Mouse (Mus musculus): ENCODE data around the gene Ccp110.

The Ccp110 gene

DNA sequence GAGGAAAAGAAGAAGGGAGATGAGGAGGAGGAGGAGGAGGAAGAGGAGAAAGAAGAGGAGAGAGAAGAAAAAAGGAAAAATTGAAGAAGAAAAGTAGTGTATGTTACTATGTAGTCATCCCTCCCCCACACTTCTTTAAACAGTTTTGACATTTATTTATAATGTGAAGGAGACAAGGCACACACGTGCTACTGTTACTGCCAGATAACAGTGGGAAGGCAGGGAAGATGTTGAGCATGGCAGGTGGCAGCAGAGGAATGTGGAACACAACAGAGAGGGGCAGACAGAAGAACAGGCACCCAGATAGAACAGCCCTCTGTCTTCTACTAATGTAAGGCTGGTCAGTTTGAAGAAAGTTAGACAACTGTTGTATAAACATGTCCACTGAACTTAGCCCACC is 57.3 kb downstream of the Ccp110 start:
- DNase-seq, result no peak

DNA sequence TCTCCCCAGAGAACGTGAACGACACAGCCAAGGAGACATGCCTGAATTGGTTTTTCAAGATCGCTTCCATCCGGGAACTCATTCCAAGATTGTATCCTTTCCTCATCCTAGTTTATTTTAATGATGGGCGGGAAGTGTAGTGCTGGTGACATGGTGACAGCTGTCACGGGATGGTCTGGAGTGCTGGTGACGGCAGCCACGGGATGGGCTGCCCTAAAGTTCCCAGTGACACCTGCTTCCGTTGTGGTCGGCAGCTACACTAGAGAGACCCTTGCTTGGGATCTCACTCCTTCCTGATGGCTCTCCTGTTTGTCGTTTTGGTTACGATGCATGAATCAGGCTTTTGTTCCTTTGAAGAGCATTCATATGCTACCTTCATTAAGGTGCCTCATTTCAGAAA is 60.7 kb downstream of the Ccp110 start:
- DNase-seq, result no peak

DNA sequence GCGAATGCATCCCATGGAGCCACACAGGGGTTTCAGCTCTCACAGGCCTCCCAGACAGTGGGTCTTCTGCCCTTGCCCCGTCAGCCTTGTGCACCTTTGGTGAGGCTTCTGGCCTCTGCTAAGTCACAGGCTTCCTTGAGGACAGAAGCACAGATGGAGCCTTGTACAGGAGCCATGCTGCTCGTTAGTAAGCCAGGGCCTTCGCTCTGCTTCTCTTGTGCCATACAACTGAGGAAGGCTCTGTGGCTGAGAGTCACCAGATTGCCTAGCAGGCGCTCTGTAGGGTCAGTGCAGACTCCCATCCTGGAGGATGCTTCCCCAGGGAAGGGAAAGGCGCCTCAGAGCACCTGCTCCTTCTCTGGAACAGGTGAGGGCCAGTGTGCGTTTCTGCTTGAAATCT is 63.6 kb downstream of the Ccp110 start:
- DNase-seq, result peak in 1 of 2 experiments; percentile 45

DNA sequence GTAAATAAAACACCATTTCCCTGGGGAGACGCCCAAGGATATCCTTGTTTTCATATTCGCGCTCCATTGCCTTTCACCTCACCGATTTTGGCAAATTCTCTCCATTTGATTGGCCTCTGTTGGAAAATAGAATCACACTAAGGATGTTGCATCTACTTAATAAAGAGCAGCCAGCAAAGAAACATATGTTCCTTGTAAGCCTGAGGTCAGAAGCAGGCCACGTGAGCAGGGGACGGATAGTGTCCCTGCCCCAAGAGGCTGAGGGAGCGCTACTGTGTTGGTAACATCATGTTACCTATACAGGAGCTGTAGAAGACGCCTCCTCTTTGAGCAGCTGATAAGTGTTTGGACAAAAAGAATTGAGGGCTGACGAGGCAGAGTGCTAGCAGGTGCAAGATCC is 64.1 kb downstream of the Ccp110 start:
- DNase-seq, result no peak

DNA sequence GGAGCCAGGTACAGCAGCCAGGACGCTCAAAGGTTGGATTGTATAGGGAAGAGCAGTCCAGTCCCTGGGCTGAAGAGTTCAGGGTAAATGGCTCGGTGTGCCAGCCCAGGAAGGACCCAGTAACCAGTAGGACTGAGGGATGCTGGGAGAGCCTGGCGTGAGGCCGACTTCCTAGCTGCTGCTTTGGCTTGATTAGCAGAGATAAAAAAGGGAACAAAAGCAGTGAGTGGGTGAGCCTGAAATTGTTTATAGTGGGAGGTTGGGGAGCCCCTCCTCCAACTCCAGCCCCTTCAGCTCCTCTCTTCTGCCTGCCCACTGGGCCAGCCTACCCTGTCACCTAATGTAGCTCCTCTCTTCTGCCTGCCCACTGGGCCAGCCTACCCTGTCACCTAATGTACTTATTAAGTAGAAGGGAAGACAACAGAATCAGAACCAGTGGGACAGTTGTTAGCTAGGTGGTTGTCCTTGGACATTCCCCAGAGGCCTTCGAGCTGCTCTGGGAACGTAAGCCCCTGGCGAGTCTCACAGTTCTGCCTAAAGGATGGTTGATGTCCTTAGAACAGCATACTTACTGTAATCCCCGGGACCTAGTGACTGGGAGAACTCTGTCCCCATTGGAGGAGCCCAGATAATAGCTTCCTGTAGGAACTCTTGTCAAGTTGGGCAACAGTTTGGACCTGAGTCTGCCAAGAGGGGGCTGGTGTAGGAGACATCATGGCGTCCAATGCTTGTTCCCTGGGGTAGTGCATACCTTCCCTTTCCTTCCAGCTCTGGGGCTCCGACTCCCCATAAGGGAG is 65.4 kb downstream of the Ccp110 start:
- peak; percentile 44 to 53 for DNase-seq

DNA sequence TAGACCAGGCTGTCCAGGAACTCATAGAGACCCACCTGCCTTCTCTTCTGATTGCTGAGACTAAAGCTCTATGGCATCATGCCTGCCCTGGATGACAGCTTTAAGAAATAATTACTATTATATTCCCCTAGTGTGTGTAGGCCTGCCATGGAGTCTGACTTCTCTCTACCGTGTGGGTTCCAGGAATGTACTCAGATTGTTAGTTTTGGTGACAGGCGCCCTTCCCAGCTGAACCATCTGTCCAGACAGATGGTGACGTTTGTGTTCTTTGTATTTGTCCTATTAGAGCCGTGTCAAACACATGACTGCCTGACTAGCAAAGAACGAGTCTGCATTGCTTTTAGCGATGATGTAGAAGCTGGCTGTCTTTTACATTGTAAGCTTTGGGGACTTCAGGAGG is 66.2 kb downstream of the Ccp110 start:
- peak; percentile 62 to 81 for DNase-seq

DNA sequence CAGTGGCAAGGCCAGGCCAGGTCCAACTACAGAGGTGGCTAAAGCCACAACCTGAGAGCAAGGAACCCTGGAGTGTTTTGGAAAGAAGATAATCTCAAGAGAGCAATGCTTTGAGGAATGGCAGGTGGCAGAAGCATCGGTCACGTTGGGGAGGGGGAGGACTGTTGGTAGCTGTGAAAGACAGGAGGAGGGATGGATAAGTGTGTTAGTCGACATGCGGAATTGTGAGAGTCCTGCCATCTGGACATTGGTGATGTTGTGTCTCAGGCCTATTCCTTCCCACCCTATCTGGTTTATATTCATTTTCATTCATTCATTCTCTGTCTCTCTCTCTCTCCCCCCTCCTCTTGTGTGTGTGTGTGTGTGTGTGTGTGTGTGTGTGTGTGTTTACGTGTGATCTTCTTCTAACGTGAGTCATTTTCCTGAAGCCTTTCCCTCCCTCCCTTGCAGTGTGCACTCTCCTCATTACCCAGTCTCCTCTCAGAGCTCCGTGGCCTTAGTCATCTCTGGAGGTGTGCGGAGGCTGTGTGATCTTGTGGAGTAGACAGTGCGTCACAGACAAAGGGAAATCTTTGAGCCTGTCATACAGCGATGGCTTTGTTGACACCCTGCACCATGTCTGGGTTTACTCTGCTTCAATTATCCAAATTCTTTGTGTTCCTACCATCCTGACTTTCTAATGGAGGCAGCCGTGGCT is 71.1 kb downstream of the Ccp110 start:
- DNase-seq, result no peak

DNA sequence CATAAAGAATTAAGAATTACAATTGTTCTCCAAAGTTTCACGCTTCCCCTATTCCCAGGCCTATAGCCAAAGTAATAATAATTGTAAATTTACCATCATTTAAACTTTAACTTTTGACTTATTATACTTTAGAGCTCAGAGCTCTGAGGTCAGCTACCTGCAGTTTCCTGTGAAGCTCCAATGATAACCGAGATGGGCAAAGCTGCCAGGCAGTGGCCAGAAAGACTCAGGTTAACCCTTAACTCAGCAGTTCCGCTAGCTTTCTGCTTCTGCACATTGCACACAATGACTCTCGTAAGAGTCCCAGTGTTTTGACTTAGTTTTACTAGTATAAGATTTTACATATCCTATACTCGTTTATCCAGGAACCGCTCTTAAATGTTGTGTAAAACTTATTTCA is 73.7 kb downstream of the Ccp110 start:
- DNase-seq, result no peak
